In genomic region chr2:167751585-167751984, GRCm38 (mm10) we compare ENCODE assay signal across 21 mouse cellular contexts.
"Had no signal": no experiment of that assay in that cellular context is flagged by ENCODE, and none has a peak within 500 bp of the region (broad histone marks: within the 10 kb centered on the region; RNA-seq: fewer than 3 reads in every experiment).

No protein-coding gene starts in this region.

- H3K4me2 ChIP-seq: limb, embryonic 13.5 days; liver, embryonic 13.5 days; lung, embryonic 15.5 days; midbrain, embryonic 11.5 days; neural tube, embryonic 12.5 days; neural tube, embryonic 15.5 days had no signal

- H3K9me3 ChIP-seq: limb, embryonic 10.5 days; limb, embryonic 13.5 days; liver, embryonic 13.5 days; lung, embryonic 15.5 days; neural tube, embryonic 12.5 days; neural tube, embryonic 15.5 days had no signal

- H3K27ac ChIP-seq: limb, embryonic 10.5 days; limb, embryonic 13.5 days; liver, embryonic 13.5 days; lung, embryonic 15.5 days; neural tube, embryonic 12.5 days; neural tube, embryonic 15.5 days had no signal

- H3K4me3 ChIP-seq: limb, embryonic 10.5 days; limb, embryonic 13.5 days; liver, embryonic 13.5 days; lung, embryonic 15.5 days; neural tube, embryonic 12.5 days; neural tube, embryonic 15.5 days had no signal

- ATAC-seq: intestine, embryonic 16.5 days had no signal

- H3K36me3 ChIP-seq: limb, embryonic 10.5 days; limb, embryonic 13.5 days; liver, embryonic 13.5 days; lung, embryonic 15.5 days; neural tube, embryonic 12.5 days; neural tube, embryonic 15.5 days had no signal

- H3K27me3 ChIP-seq: limb, embryonic 13.5 days; liver, embryonic 13.5 days; lung, embryonic 15.5 days; neural tube, embryonic 12.5 days; neural tube, embryonic 15.5 days had no signal

- DNase-seq: kidney, adult 18-20 months; kidney, adult 9 months; kidney, postnatal 14 days; kidney, postnatal 4 days; liver; liver, embryonic 13.5 days; lung, postnatal 14 days; lung, postnatal 4 days; midbrain, embryonic 14.5 days; retina, postnatal 1 day; right cerebral cortex, postnatal 25 days; spleen, adult 18-20 months; thymus, adult 2 months; thymus, postnatal 36 days had no signal

- H3K9ac ChIP-seq: limb, embryonic 13.5 days; liver, embryonic 13.5 days; lung, embryonic 15.5 days; neural tube, embryonic 12.5 days; neural tube, embryonic 15.5 days had no signal
